Mouse (Mus musculus) spleen, postnatal 36 days (tissue): ENCODE results near the gene Hlcs.

Experiments used
- DNase-seq, 2 experiments: peaks; one replicate each; pipeline ENCODE4 v3.0.0; 2022; ENCODE audit warnings: low spot score in 2 of 2, mixed read lengths in 1 of 2

Gene Hlcs

GRCm38 (mm10) chr16:94246058-94246784, 67.2 kb downstream of the Hlcs start:
- DNase-seq = peak; percentile 89 to 90

- peak; percentile 73 to 76 for DNase-seq
Observed at GRCm38 (mm10) chr16:94241126-94241525, 72.2 kb downstream of the Hlcs start.

- DNase-seq = peak; percentile 55 to 59
Observed at GRCm38 (mm10) chr16:94240190-94240589, 73.2 kb downstream of the Hlcs start.

GRCm38 (mm10) chr16:94239567-94239966, 73.8 kb downstream of the Hlcs start:
- peak; percentile 50 to 56 for DNase-seq

GRCm38 (mm10) chr16:94239146-94239545, 74.2 kb downstream of the Hlcs start:
- peak in 1 of 2 experiments; percentile 37 for DNase-seq

GRCm38 (mm10) chr16:94237130-94237484, 76.3 kb downstream of the Hlcs start:
- DNase-seq = no peak

- peak; percentile 25 to 35 for DNase-seq
Observed at GRCm38 (mm10) chr16:94236226-94237129, 76.9 kb downstream of the Hlcs start.

- DNase-seq = peak in 1 of 2 experiments; percentile 41
Observed at GRCm38 (mm10) chr16:94235718-94236117, 77.7 kb downstream of the Hlcs start.

- no peak for DNase-seq
Observed at GRCm38 (mm10) chr16:94234202-94234601, 79.2 kb downstream of the Hlcs start.

GRCm38 (mm10) chr16:94230909-94231575, 82.3 kb downstream of the Hlcs start:
- no peak for DNase-seq

- DNase-seq = no peak
Observed at GRCm38 (mm10) chr16:94230499-94230898, 82.9 kb downstream of the Hlcs start.

- no peak for DNase-seq
Observed at GRCm38 (mm10) chr16:94229890-94230289, 83.5 kb downstream of the Hlcs start.

- no peak for DNase-seq
Observed at GRCm38 (mm10) chr16:94228858-94229555, 84.4 kb downstream of the Hlcs start.

- DNase-seq = no peak
Observed at GRCm38 (mm10) chr16:94227328-94228018, 85.9 kb downstream of the Hlcs start.

GRCm38 (mm10) chr16:94223363-94223720, 90.0 kb downstream of the Hlcs start:
- peak in 1 of 2 experiments; percentile 37 for DNase-seq

- DNase-seq = peak; percentile 18 to 41
Observed at GRCm38 (mm10) chr16:94222646-94223362, 90.6 kb downstream of the Hlcs start.

GRCm38 (mm10) chr16:94210689-94211357, 102.5 kb downstream of the Hlcs start:
- DNase-seq = no peak

GRCm38 (mm10) chr16:94209626-94210025, 103.7 kb downstream of the Hlcs start:
- DNase-seq = no peak

GRCm38 (mm10) chr16:94208826-94209225, 104.5 kb downstream of the Hlcs start:
- DNase-seq = no peak

GRCm38 (mm10) chr16:94208152-94208551, 105.2 kb downstream of the Hlcs start:
- no peak for DNase-seq
